Mouse (Mus musculus): ENCODE data around the gene Trio. TPM values are rescaled to one million over a fixed set of nuclear protein-coding genes. Genes with fewer than 3 reads are reported as not detected.

Trio gene
- polyA plus RNA-seq, 1 experiment = 17.5 TPM

GRCm38 (mm10) chr15:27783092-27783491, 242.6 kb downstream of the Trio start:
- H3K36me3 ChIP-seq (ENCODE audit: control insufficient read depth, insufficient read depth, low read length) = no peaks in the 10 kb centered on the region
- peaks cover 20% of the 10 kb centered on the region for H3K4me1 ChIP-seq (ENCODE audit: control insufficient read depth, insufficient read depth, insufficient read length, low read length)
- H3K27me3 ChIP-seq (ENCODE audit: control insufficient read depth, insufficient read depth, low read length) = no peaks in the 10 kb centered on the region
- peak overlapping the region; percentile 71 for H3K27ac ChIP-seq (ENCODE audit: insufficient read depth, low read depth, low read length)
- 39% methylated on average over 8 of the region's 8 CpGs for WGBS
- no peak for TF ChIP-seq POLR2A (IDR thresholded peaks at IDR 0.05; ENCODE audit: low read depth, low read length)
- TF ChIP-seq CTCF (IDR thresholded peaks at IDR 0.05; ENCODE audit: extremely low read depth, insufficient read length, insufficient replicate concordance, low read depth, low read length) = no peak
- H3K4me3 ChIP-seq (ENCODE audit: low read depth, low read length) = peak overlapping the region; percentile 38; the same call in 1 of the 2 replicates

DNA sequence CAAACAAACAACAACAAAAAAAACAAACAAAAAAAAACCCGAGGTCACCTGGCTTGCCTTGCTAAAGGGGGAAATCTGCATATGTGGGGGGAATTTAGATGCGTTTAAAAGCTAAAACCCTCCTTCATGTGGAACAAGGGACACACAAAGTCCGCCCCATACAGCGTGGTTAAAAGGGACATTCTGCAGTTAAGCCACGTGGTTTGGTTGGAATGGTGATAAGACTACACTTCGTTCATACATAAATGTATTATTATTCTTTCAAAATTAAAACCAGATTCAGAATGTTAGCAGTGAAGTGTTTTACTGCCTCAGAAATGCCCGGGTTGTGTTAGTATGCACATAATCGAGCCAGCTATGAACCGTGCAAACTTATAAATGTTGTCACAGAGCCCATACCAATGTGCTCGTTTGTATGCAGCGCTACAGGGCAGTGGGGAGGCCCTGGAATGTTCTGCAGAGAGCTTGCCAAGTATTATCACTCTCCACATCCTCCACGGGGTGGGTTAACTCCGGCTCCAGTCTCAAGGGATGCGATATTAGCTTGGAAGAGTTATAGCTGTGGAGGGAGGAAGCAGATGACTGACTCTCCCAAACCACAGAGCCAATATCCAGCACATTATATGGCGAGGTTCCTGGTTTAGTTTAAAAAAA, 243.1 kb downstream of the Trio start:
- H3K27ac ChIP-seq (ENCODE audit: insufficient read depth, low read depth, low read length) = no peak overlapping the region
- no peak overlapping the region for H3K4me3 ChIP-seq (ENCODE audit: low read depth, low read length)
- 44% methylated on average over 15 of the region's 15 CpGs for WGBS
- no peak for TF ChIP-seq POLR2A (IDR thresholded peaks at IDR 0.05; ENCODE audit: low read depth, low read length)
- TF ChIP-seq CTCF (IDR thresholded peaks at IDR 0.05; ENCODE audit: extremely low read depth, insufficient read length, insufficient replicate concordance, low read depth, low read length) = no peak
- H3K27me3 ChIP-seq (ENCODE audit: control insufficient read depth, insufficient read depth, low read length) = no peaks in the 10 kb centered on the region
- no peaks in the 10 kb centered on the region for H3K36me3 ChIP-seq (ENCODE audit: control insufficient read depth, insufficient read depth, low read length)
- H3K4me1 ChIP-seq (ENCODE audit: control insufficient read depth, insufficient read depth, insufficient read length, low read length) = peaks cover 20% of the 10 kb centered on the region

DNA sequence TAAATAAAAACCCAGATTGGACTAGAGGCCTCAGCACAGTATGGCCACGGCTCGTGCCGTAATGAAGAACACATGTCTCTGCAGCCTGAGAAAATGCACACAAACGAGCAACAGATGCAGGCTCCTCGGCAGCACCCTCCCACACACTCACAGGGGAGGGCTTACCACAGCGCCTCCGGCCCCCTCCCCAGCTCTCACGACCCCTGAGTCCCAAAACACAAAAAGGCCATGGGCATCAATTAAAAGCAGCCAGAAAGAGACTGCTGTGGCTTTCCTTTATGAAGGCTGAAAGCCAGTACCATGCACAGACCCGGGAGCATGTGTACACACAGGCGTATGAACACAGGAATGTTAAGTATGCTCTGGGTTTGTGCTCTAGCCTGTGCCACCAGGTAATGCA, 245.8 kb downstream of the Trio start:
- H3K27ac ChIP-seq (ENCODE audit: insufficient read depth, low read depth, low read length) = no peak overlapping the region
- WGBS = 79% methylated on average over 10 of the region's 10 CpGs
- TF ChIP-seq POLR2A (IDR thresholded peaks at IDR 0.05; ENCODE audit: low read depth, low read length) = no peak
- no peak for TF ChIP-seq CTCF (IDR thresholded peaks at IDR 0.05; ENCODE audit: extremely low read depth, insufficient read length, insufficient replicate concordance, low read depth, low read length)
- no peaks in the 10 kb centered on the region for H3K36me3 ChIP-seq (ENCODE audit: control insufficient read depth, insufficient read depth, low read length)
- no peaks in the 10 kb centered on the region for H3K27me3 ChIP-seq (ENCODE audit: control insufficient read depth, insufficient read depth, low read length)
- H3K4me1 ChIP-seq (ENCODE audit: control insufficient read depth, insufficient read depth, insufficient read length, low read length) = peaks cover 13% of the 10 kb centered on the region
- no peak overlapping the region for H3K4me3 ChIP-seq (ENCODE audit: low read depth, low read length)

GRCm38 (mm10) chr15:27779398-27779797, 246.2 kb downstream of the Trio start:
- Histone ChIP-seq H3K27ac (ENCODE audit: insufficient read depth, low read depth, low read length) (no peak overlapping the region), H3K4me1 (ENCODE audit: control insufficient read depth, insufficient read depth, insufficient read length, low read length) (peaks cover 10% of the 10 kb centered on the region), H3K36me3 (ENCODE audit: control insufficient read depth, insufficient read depth, low read length) (no peaks in the 10 kb centered on the region), H3K27me3 (ENCODE audit: control insufficient read depth, insufficient read depth, low read length) (no peaks in the 10 kb centered on the region), H3K4me3 (ENCODE audit: low read depth, low read length) (no peak overlapping the region)
- no peak for TF ChIP-seq POLR2A (IDR thresholded peaks at IDR 0.05; ENCODE audit: low read depth, low read length)
- TF ChIP-seq CTCF (IDR thresholded peaks at IDR 0.05; ENCODE audit: extremely low read depth, insufficient read length, insufficient replicate concordance, low read depth, low read length) = no peak
- WGBS = 78% methylated on average over 11 of the region's 11 CpGs

- H3K27me3 ChIP-seq (ENCODE audit: control insufficient read depth, insufficient read depth, low read length) = no peaks in the 10 kb centered on the region
- peaks cover 2% of the 10 kb centered on the region; the same call in 1 of the 2 replicates for H3K36me3 ChIP-seq (ENCODE audit: control insufficient read depth, insufficient read depth, low read length)
- H3K4me3 ChIP-seq (ENCODE audit: low read depth, low read length) = no peak overlapping the region
- TF ChIP-seq POLR2A (IDR thresholded peaks at IDR 0.05; ENCODE audit: low read depth, low read length) (no peak), CTCF (IDR thresholded peaks at IDR 0.05; ENCODE audit: extremely low read depth, insufficient read length, insufficient replicate concordance, low read depth, low read length) (no peak)
- H3K27ac ChIP-seq (ENCODE audit: insufficient read depth, low read depth, low read length) = no peak overlapping the region
- WGBS = 50% methylated on average over 3 of the region's 3 CpGs
- peaks cover 3% of the 10 kb centered on the region for H3K4me1 ChIP-seq (ENCODE audit: control insufficient read depth, insufficient read depth, insufficient read length, low read length)
Observed at GRCm38 (mm10) chr15:27778256-27778655, 247.4 kb downstream of the Trio start.

DNA sequence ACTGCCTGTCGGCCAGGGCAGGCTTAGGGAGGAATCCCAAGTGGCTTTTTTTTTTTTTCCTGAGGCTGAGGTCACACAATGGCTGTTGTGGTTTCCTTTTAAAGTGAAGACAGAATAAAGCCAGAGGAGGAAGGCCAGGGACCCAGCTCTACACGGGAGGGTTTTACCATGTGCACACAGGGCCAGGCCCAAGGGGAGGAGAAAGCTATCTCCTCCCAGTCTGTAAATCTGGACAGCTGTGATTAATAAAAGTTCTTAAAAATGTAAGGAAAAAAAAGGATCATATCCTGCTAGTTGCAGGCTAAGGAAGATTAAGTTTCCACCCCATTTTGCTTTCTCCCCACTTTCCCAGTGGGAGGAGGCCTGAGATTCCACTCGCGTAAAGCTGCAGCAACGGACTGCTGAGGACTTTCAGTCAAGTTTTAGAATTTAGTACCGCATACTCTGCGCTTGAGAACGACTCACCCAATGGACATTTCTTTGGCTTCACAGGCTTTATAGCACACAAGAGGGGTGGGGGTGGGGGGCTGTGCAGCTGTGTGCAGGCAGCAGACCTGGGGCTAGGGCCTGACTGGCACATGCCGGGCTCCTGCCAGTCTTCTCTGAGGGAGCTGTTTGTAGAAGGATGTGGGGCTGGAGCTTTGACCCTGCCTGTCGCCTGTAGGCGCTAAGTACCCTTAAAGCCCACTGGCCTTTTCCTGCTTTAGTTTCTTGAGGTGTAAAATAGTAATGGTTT, 248.0 kb downstream of the Trio start:
- WGBS = 72% methylated on average over 11 of the region's 11 CpGs
- no peaks in the 10 kb centered on the region for H3K27me3 ChIP-seq (ENCODE audit: control insufficient read depth, insufficient read depth, low read length)
- no peak overlapping the region for H3K27ac ChIP-seq (ENCODE audit: insufficient read depth, low read depth, low read length)
- H3K4me1 ChIP-seq (ENCODE audit: control insufficient read depth, insufficient read depth, insufficient read length, low read length) = no peaks in the 10 kb centered on the region; the same call in 1 of the 2 replicates
- peaks cover 4% of the 10 kb centered on the region; the same call in 1 of the 2 replicates for H3K36me3 ChIP-seq (ENCODE audit: control insufficient read depth, insufficient read depth, low read length)
- no peak for TF ChIP-seq CTCF (IDR thresholded peaks at IDR 0.05; ENCODE audit: extremely low read depth, insufficient read length, insufficient replicate concordance, low read depth, low read length)
- H3K4me3 ChIP-seq (ENCODE audit: low read depth, low read length) = no peak overlapping the region

GRCm38 (mm10) chr15:27774481-27774880, 251.2 kb downstream of the Trio start:
- H3K27me3 ChIP-seq (ENCODE audit: control insufficient read depth, insufficient read depth, low read length) = no peaks in the 10 kb centered on the region
- H3K27ac ChIP-seq (ENCODE audit: insufficient read depth, low read depth, low read length) = no peak overlapping the region
- peaks cover 2% of the 10 kb centered on the region for H3K4me1 ChIP-seq (ENCODE audit: control insufficient read depth, insufficient read depth, insufficient read length, low read length)
- 60% methylated on average over 7 of the region's 7 CpGs for WGBS
- H3K36me3 ChIP-seq (ENCODE audit: control insufficient read depth, insufficient read depth, low read length) = peaks cover 15% of the 10 kb centered on the region
- no peak overlapping the region for H3K4me3 ChIP-seq (ENCODE audit: low read depth, low read length)
- TF ChIP-seq POLR2A (IDR thresholded peaks at IDR 0.05; ENCODE audit: low read depth, low read length) (no peak), CTCF (IDR thresholded peaks at IDR 0.05; ENCODE audit: extremely low read depth, insufficient read length, insufficient replicate concordance, low read depth, low read length) (no peak)
